Mouse (Mus musculus): ENCODE measurements around the gene Dnaaf2.

Gene Dnaaf2

GRCm38 (mm10) chr12:69198164-69198535 lies at the start of gene Dnaaf2:
Dnaaf2 (minus strand) TSS chr12:69198429.
- DNase-seq (ENCODE audit: low read depth) = no peak

- DNase-seq (ENCODE audit: low read depth) = peak; percentile 16
Measured at GRCm38 (mm10) chr12:69241771-69242431, 43.7 kb upstream of the Dnaaf2 start.

GRCm38 (mm10) chr12:69241405-69241770 lies 43.2 kb upstream of the Dnaaf2 start:
- DNase-seq (ENCODE audit: low read depth) = no peak

DNA sequence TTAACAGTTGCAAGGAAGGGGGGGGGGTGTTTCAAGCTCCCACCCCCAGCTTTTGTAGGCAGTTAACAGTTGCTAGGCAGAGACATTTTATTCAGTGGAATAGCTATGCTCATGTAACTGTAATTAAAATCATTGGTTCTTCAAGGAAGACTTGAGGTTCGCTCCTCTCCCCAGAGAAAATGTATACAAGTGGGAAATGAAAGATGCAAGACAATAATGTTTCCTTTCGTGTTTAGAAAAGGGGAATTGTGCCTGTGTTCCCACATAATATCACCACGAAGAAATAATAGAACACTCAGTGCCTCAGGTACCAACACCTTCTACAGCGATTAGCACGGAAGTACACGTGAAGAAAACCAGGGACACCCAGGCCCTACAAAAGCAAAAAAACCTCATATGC lies 42.6 kb upstream of the Dnaaf2 start, which contains the start of gene Klhdc1:
Klhdc1 (plus strand) TSS at position 301 of the 400 bp plus-strand sequence.
- DNase-seq (ENCODE audit: low read depth) = no peak

- DNase-seq (ENCODE audit: low read depth) = no peak
Measured at GRCm38 (mm10) chr12:69238284-69238683, 40.1 kb upstream of the Dnaaf2 start.

DNA sequence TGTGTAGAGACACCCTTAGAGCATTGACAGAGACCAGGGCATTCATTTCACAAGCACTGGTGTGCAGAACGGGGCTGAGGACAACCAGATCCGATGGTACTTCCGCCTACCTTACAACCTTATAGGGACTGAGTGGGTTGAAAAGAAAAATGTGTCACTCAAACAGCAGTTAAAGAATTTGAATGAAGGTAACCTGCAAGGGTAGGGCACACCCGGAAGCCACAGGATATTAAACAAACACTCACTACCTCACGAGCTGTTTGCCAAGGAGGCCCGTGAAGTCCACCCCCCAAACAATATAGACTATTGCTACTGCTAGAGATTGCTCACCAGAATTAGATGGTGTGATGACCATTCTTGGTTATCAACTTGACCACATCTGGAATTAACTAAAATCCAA lies 37.6 kb upstream of the Dnaaf2 start:
- no peak for DNase-seq (ENCODE audit: low read depth)

- peak; percentile 38 for DNase-seq (ENCODE audit: low read depth)
Measured at GRCm38 (mm10) chr12:69229251-69229650, 31.0 kb upstream of the Dnaaf2 start.

- DNase-seq (ENCODE audit: low read depth) = peak; percentile 71
Measured at GRCm38 (mm10) chr12:69227776-69228466, 29.7 kb upstream of the Dnaaf2 start, which contains the start of gene Pole2. Pole2 (minus strand) TSS chr12:69228195.

DNA sequence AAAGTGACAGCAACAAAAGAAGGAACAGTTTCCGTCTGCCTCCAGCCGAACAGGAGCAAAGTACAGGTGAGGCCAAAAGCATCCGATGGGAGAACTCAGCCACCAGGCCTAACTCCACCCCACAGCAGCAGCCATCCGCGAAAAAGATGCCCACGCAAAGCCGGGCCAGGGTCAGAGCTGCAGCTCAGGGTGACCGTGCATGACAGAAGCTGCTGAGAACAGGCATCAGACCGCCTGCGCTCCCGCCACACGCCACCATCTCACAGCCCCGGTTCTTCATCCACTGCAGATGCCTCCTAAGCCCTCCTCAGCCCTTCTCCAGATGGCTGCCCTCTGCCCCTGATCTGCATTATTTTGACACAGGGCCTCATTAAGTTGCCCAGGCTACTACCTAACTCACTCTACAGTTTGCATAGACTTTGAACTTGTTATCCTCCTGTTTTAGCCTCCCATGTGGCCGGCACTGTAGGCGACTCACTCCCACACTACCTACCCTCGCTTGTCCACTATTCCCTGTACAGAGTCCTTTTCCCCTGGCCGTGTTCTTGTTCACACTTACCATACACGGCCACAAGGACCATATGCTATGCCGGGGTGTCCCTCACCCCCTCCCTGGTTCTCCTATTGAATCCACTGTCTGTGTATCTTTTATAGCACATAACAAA lies 22.5 kb upstream of the Dnaaf2 start:
- no peak for DNase-seq (ENCODE audit: low read depth)

- no peak for DNase-seq (ENCODE audit: low read depth)
Measured at GRCm38 (mm10) chr12:69216587-69216986, 18.4 kb upstream of the Dnaaf2 start.

DNA sequence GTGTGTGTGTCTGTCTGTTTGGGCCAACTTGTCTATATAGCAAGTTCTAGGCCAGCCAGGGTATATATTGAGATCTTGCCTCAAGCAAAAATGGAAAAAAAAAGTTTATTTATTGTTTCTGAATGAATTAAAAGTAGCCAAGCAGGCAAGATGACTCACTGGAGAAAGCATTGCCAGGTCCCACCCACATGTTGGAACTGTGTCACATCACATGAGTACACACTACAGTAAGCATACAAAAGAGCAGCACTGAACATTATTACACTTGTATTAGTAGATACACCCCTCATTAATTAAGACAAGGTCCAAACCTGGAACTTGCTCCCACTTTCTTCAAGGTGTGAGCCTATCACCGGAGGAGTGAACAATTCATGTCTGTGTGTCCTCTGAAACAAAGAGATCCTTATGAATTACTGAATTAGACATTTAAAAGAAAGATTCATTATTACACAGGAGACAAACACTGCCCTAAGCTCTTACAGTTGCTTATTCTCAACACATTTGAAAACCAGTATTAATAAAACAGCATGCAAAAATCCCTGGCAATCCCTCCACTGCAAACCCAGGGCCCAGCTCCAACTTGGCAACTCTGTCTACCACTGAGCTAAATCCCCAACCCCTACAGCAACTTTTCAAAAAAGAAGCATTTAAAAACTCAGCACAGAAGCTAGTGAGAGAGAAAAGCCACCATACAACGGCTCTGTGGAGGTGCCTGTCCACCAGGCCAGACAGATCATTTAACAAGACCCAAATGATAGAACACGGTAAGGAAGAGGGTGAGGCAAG lies 17.0 kb upstream of the Dnaaf2 start:
- no peak for DNase-seq (ENCODE audit: low read depth)

GRCm38 (mm10) chr12:69214393-69214792 lies 16.2 kb upstream of the Dnaaf2 start:
- no peak for DNase-seq (ENCODE audit: low read depth)

DNA sequence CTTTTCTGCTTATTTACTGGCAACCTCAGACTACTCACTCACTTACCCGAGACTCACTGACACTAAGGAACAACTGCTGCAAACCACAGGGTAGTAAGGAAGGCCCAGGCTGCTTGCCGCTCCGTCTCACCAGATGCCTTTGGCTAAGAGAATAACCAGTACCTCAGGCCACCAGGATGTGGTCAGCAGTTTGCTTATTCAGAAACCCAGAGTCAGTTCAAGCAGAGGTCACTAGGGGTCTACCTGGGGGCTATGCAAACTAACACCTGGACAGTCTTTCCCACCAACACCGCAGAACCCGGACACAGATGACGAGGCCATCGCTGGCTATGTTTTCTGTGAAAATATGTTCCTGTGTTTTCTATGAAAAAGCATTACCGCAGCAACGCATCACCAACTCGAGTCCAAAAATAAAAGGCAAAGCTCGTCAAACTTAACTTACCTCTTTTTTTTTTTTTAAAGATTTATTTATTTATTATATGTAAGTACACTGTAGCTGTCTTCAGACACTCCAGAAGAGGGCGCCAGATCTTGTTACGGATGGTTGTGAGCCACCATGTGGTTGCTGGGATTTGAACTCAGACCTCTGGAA lies 15.1 kb upstream of the Dnaaf2 start:
- DNase-seq (ENCODE audit: low read depth) = no peak

GRCm38 (mm10) chr12:69211057-69211456 lies 12.8 kb upstream of the Dnaaf2 start:
- DNase-seq (ENCODE audit: low read depth) = no peak

- DNase-seq (ENCODE audit: low read depth) = no peak
Measured at GRCm38 (mm10) chr12:69210056-69210979, 12.1 kb upstream of the Dnaaf2 start.

DNA sequence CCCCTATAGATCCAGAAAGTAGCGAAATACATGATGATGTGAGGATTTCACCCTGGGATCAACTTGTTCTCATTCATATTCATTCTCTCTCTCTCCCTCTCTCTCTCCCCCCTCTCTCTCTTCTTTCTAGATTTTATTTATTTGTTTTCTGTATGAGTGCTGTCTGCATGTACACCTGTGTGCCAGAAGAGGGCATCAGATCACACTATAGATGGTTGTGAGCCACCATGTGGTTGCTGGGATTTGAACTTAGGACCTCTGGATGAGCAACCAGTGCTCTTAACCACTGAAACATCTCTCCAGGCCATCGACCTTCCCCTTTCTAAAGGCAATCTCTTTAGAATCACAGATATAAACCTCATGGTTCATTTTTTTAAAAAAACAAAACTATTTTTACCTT lies 10.3 kb upstream of the Dnaaf2 start:
- no peak for DNase-seq (ENCODE audit: low read depth)

- no peak for DNase-seq (ENCODE audit: low read depth)
Measured at GRCm38 (mm10) chr12:69207926-69208325, 9.7 kb upstream of the Dnaaf2 start.

DNA sequence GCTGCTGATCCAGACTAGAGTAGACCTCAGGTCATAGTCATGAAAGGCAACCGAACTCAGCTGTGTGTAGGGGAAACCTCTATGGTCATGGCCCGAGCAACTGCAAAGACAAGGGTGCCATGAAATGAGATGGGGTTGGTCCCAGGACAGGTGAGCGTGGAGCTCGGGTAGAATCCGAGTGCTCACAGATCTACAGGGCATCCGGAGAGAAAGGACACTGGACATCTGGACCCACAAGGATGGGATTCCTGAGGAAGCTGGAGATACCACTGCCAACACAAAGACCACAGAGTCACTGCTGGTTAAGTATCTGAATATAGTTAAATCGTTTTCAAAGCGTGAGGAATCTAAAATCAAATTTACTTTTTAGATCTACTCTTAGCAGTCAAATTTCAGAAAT lies 9.2 kb upstream of the Dnaaf2 start:
- DNase-seq (ENCODE audit: low read depth) = no peak

GRCm38 (mm10) chr12:69204052-69204833 lies 6.0 kb upstream of the Dnaaf2 start, which contains the start of gene Gm49384:
Gm49384 (minus strand) TSS chr12:69204267.
- DNase-seq (ENCODE audit: low read depth) = no peak

DNA sequence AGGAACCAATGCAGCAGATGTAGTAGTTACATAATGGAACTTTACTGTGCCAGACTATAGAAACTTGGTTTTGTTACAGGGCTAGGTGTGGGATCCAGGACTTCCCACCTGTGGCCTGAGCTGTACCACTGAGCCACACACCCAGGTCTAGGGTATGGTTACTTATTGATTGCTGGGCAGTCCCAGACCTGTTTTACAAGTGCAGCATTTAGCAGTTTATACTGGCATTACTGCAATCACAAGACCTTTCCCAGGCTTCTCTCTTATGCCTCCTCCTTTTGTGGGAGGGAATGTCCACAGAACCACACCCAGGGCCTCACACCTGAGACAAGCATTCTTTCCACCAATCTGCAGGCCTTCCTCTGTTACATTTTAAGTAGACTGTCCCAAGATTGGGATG lies 756 bp upstream of the Dnaaf2 start:
- DNase-seq (ENCODE audit: low read depth) = no peak

Data from c-Kit-positive CD71-negative TER-119-negative erythroid progenitor cells, embryonic 14.5 days (primary cell).